Mouse (Mus musculus) brain, embryonic 14.5 days (tissue): ENCODE measurements around the gene Phf21b. TPM values are rescaled to one million over a fixed set of nuclear protein-coding genes. Genes with fewer than 3 reads are reported as not detected.
"Not testable (repeated sequence)": the region's sequence is repeated elsewhere in the genome, so short reads cannot be mapped to it uniquely, and the experiment has no call there.

Experiments used
- DNase-seq: peaks from one replicate; pipeline ENCODE4 v3.0.0-alpha.2; 2011; ENCODE audit warnings: low read depth
- CTCF ChIP-seq: fragments of 200-500 bp; IDR thresholded peaks from 2 replicates; pipeline ENCODE4 v1.5.1; 2012; ENCODE audit warnings: inconsistent platforms, mild to moderate bottlenecking, moderate library complexity, borderline replicate concordance; ENCODE audit not compliant: insufficient read depth, insufficient read length; ENCODE audit errors: extremely low read depth
- POLR2A ChIP-seq: fragments of 200-500 bp; IDR thresholded peaks from 2 replicates; pipeline ENCODE4 v1.6.1; 2012; ENCODE audit warnings: mild to moderate bottlenecking, inconsistent platforms, borderline replicate concordance; ENCODE audit not compliant: poor library complexity, insufficient read depth, insufficient read length, severe bottlenecking; ENCODE audit errors: extremely low read depth
- polyA plus RNA-seq: library from polyadenylated mRNA; depleted of rRNA; stranded (reverse); fragments of >200 nt; gene quantifications from 2 replicates; pipeline ENCODE4 v1.2.3, GENCODE M21; 2012; rRNA removed

The Phf21b gene
- 105 and 130 TPM in 2 replicates for polyA plus RNA-seq

GRCm38 (mm10) chr15:84856006-84856995, at the start of gene Phf21b:
Gene Phf21b (minus strand): TSS chr15:84856049.
- peak; percentile 95 for DNase-seq
- TF ChIP-seq CTCF (no peak), POLR2A (peak; percentile 61; the same call in 1 of the 2 replicates)

- no peak for TF ChIP-seq CTCF
- TF ChIP-seq POLR2A = no peak
- DNase-seq = peak; percentile 53
Measured at GRCm38 (mm10) chr15:84903843-84904385, 48.1 kb upstream of the Phf21b start.

GRCm38 (mm10) chr15:84898077-84898476, 42.2 kb upstream of the Phf21b start:
- TF ChIP-seq POLR2A = no peak
- TF ChIP-seq CTCF = no peak
- peak; percentile 94 for DNase-seq

- DNase-seq = no peak
Measured at GRCm38 (mm10) chr15:84896664-84897063, 40.8 kb upstream of the Phf21b start.

DNA sequence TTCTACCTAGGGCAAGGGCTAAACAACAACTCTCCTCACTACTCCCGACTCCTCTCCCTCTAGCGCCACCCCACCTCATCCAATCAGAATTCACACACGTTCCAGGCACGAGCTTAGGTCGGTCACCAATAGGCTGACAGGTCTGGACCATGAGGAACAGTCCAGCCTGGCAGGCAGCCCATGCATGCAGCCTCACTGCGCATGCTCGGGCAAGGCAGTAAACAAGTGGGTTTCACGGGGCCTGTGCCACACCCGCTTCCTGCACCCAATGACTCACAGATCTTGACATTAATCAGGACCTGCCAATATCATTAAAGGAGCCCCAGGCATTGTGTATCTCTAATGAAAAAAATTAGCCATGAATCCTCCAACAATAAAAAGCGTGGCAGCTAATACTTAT, 40.4 kb upstream of the Phf21b start:
- DNase-seq = not testable (repeated sequence)

More at GRCm38 (mm10) chr15:84896664-84897063, 40.8 kb upstream of the Phf21b start:
- TF ChIP-seq POLR2A (no peak), CTCF (no peak)

- peak; percentile 90 for TF ChIP-seq CTCF
- no peak for TF ChIP-seq POLR2A
- DNase-seq = peak; percentile 84
Measured at GRCm38 (mm10) chr15:84891658-84892057, 35.8 kb upstream of the Phf21b start.

DNA sequence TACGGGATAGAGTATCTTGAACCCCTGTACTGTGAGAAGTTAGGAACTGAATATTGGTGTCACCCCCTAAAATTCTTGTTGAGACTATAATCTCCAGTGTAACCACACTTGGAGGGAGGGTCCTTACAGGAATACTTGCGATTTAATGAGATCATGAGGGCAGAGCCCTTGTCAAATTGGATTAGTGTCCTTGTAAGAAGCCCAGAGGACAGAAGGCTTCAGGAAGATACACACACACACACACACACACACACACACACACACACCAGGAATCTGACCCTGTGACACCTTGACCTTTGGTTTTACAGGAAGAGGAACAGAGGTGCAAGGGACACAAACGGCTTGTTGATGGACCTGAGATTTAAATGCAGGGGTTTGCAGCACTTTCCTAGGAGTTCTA, 35.4 kb upstream of the Phf21b start:
- TF ChIP-seq POLR2A (no peak), CTCF (no peak)
- DNase-seq = no peak

DNA sequence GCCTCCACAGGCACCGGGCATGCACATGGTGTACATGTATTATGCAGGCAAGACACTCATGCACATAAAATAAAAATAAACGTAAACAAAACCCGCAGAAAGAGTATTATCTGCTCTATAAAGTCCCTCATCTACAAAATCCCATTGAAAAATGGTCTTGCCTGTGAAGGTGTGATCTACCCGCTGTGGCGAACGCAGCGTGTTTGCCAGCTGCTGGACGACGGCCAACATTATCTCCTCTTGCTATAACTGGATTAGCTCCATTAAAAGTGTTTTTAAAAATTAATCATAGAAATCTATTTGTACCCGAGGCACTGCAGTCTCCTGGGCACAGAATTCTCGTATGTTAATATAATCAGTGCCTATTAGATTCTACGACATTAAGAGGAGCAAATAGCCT, 32.2 kb upstream of the Phf21b start:
- no peak for TF ChIP-seq CTCF
- no peak for TF ChIP-seq POLR2A
- DNase-seq = peak; percentile 70

DNA sequence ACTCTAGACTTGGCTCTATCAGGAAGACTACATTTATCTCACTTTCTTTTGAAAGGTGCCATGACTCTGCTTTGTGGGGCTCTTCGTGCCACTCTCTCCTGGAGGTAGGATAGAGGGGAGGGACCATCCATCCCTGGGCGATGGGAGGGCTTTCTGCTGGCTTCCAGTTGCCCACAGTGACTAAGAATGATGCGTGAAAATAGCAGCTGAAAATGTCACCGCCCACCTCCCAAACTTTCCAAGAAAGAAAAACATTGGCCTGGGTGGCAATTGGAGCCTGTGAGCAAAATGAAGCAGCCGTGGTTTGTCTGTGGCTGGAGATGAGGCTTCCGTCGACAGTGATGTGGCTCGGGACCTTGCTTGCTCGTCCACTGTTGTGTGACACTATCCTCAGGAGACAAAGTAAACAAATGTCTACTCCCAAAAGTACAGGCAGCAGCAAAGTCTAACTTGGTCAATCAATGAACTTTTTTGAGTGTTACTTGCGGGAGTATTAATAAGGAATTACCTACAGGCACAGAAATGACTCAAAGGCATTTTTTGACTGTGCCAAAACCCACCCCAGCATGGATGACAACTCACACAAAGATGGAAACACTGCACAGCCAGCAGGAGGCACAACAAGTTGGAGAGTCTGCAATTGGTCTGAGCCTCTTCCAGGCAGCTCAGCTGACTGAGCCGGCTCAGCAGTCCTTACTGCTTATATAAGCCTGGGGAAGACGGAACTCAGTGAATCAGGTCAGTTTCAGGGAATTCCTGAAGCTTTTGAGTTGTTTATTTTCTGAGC, 21.4 kb upstream of the Phf21b start:
- no peak for TF ChIP-seq POLR2A
- no peak for TF ChIP-seq CTCF
- DNase-seq = no peak

DNA sequence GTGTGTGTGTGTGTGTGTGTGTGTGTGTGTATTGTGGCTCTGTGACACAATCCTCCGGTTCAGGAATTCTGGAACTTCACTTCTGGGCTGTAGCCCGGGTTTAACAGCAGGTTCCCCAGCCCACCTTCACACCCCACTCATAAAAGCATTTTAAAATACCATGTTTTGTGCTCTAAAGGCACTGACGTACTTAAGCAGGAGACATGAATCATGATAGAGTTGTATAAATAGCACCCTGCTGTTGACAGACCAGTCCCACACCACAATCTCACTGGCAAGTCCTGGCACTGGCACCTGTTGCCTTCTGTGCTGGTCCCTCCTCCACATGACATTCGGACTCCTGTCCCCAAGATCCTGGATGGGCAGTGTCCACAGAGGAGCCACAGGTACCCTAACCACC, 18.0 kb upstream of the Phf21b start:
- no peak for TF ChIP-seq POLR2A
- no peak for TF ChIP-seq CTCF
- DNase-seq = no peak

- DNase-seq = no peak
- TF ChIP-seq CTCF (no peak), POLR2A (no peak)
Measured at GRCm38 (mm10) chr15:84873079-84873478, 17.2 kb upstream of the Phf21b start.

- no peak for DNase-seq
- TF ChIP-seq CTCF = no peak
- no peak for TF ChIP-seq POLR2A
Measured at GRCm38 (mm10) chr15:84871802-84872201, 16.0 kb upstream of the Phf21b start.

DNA sequence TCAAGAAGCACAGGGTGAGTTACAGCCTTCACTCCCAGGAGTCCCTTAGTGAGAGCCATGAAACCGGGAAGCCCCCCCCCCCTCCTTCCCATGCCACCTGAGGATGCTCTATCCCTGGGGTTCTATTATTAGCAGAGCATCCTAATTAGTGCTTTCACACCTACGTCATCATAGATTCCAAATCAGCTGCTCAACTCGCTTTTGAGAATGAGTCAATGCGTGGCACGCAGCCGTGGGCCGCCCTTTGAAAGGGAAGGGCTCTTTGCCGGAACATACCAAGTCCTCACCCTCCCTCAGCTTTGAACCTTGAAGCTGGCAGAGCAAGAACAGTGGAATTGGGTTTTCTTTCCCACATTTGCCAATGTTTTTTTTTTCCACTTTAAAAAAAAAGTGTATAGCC, 6.1 kb upstream of the Phf21b start:
- DNase-seq = peak; percentile 39
- TF ChIP-seq POLR2A (no peak), CTCF (no peak)

DNA sequence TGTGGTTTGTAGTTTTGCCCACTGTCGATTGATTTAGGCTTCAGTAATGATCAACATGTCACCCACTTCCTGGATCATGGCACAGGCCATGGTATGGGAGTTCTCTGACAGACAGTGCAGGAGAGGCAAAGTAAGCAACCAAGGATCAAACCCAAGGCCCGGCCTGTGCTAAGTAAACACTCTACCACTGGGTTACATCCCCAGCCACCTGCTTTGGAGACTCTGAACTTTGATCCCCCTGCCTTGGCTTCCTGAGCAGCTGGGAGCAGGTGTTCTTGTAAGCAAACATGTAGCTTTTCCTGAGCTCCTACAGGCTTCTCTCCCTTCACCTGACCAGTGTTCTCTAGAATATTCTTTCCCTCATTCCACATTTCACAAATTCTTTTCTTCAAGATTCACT, 1.8 kb upstream of the Phf21b start:
- TF ChIP-seq POLR2A (no peak), CTCF (no peak)

More for the DNA sequence above, 1.8 kb upstream of the Phf21b start:
- no peak for DNase-seq
